Mouse (Mus musculus) layer of hippocampus, adult 18-20 months (tissue): ENCODE measurements around the gene Cmtm3. TPM values are rescaled to one million over a fixed set of nuclear protein-coding genes. Genes with fewer than 3 reads are reported as not detected.
"Not testable (repeated sequence)": the region's sequence is repeated elsewhere in the genome, so short reads cannot be mapped to it uniquely, and the experiment has no call there.

Experiments used
- DNase-seq, 2 experiments: peaks; one replicate each; pipeline ENCODE4 v3.0.0; 2022; ENCODE audit warnings: low spot score in 2 of 2
- long read RNA-seq: library from polyadenylated mRNA; stranded (forward); transcript quantifications from one replicate; pipeline ENCODE4 v2.0.0, GENCODE M21; 2021
- total RNA-seq, 2 experiments: library from RNA; stranded (reverse); gene quantifications; 2 replicates each; pipeline ENCODE4 v1.2.3; 2021

Gene Cmtm3
- 10 to 100 TPM; 12.0 to 14.2 TPM for total RNA-seq
- long read RNA-seq, partial matches to known transcripts: 1 of 5 reads
- long read RNA-seq, other reads (novel, unspliced or antisense): 2 of 5 reads

DNA sequence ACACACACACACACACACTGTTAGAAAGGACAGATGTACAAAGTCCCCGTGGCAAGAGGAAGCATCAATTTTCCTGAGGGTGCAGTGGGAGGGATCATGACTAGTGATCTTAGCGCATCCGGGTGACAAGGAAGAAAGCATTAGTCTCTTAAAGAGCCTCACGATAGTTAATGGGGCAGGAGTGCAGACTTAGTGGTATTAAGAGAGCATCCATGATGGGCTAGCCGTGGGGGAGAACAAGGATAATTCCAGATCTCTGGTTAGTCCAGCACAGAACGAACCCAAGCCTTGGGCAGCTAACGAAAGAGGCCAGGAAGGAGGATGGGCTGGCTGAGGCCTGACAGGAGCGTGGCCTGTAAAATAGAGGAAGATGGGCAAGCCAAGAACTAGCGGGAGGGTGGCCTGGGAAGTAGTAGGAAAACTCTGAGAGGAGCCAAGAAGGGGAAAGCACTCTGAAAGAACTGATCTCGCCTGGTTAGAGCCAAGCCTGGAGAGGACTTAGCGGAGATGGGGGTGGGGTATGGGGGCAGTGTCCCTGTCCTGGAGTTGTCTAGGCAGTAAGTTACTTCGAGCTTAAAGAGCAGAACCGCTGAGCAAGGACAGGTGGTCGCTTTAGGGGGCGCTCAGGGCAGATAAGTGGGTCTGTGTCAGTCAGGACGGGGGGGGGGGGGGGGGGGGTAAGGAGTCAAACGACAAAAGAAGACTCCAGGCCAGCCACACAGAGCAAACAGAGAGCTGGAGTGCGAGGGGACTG, at the start of gene Cmtm3:
Gene Cmtm3, plus strand, starts transcription at position 182 of the 754 bp plus-strand sequence.
- peak in 1 of 2 experiments; percentile 19 for DNase-seq

DNA sequence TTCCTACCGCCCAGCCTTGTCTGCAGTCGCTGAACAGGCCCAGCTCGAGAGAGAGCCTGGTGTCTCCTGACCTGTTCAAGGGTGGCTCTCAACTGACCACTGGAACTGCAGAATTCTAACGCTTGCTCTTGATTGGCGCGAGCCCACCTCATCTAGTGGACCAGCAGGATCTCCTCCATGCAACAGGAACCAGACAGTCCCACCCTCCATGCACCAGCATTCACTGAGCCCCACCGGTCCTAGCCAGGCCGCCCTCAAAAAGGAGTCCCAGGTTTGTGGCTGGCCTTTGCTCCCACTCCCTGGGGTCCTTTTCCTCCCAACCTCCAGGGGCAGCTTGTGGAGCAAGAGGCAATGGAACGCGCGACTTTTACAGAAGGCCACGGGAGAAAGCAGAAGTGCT, 46.1 kb upstream of the Cmtm3 start, which contains the start of gene Cmtm2a:
Gene Cmtm2a, minus strand, starts transcription at position 101 of the 400 bp plus-strand sequence.
- not testable (repeated sequence) for DNase-seq

DNA sequence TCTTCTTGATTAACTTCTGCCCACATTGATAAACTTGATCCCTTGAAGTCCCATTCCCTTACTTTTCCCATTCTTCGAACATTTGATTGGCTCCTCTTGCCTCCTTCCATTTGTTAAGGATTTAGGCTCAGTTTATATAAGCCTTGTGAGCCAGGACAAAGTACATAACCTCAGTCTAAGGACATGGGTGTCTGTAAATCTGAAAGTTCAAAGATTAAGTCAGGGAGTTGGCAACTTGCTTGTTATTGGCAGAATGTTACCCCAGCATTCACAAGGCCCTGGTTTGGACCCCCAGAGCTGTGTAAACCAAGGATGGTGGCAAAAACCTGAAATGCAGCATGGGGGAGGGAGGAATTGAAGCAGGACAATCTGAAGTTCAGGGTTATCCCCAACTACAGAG, 44.8 kb upstream of the Cmtm3 start:
- no peak for DNase-seq

DNA sequence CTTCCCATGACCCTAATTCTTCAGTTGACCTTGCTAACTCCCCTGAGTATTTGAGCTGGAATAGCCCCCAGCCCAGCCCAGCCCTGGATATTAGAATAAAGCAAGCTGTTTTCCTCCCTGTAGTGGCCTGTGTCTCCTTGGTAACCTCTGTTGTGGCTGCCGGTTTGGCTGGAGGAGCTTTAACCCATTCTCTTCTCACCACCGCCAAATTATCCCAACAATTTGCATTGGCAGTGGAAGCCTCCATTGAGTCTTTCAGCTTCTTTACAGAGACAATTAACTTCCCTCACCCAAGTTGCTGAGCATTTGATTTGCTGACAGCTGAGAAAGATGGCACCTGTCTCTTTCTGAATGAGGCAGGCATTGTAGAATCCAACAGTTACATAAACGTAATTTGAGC, 37.6 kb upstream of the Cmtm3 start:
- DNase-seq: peak in 1 of 2 experiments; percentile 21

DNA sequence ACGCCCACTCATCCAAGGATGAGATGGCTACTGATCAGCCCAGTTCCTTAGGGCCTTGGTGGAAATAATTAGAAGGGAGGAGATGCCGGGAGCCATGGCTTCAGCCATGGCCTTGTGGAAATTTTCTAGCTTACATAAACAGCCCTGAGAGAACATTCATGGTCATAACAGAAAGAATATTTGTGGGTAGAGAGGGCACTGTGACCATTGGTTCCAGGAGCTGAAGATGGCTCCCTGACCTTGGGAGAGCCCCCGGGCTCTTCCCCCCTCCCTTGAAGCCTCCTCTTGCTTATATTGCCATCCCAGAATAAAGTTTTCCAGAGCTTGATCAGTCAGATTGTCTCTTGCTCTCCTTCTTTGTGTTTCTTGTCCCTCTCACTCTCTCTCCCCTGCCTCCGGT, 36.7 kb upstream of the Cmtm3 start:
- not testable (repeated sequence) for DNase-seq

DNA sequence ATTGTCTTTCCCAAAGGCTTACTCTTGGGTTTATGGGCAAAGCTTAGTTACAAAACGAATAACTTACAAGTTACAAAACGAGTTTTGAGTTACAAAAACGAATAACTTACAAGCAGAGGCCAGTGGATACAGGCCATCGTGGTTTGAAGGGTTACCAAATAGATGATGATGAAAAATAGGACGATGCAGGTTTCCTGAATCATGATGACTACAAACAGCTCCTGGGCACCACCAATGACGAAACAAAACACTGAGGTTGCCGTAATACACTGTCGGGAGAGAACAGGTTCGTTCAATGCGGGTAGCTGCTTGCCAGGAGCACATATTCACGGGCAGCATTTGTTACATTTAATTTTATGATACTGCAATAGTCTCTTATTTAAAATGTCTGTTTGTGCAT, 34.2 kb upstream of the Cmtm3 start:
- no peak for DNase-seq

DNA sequence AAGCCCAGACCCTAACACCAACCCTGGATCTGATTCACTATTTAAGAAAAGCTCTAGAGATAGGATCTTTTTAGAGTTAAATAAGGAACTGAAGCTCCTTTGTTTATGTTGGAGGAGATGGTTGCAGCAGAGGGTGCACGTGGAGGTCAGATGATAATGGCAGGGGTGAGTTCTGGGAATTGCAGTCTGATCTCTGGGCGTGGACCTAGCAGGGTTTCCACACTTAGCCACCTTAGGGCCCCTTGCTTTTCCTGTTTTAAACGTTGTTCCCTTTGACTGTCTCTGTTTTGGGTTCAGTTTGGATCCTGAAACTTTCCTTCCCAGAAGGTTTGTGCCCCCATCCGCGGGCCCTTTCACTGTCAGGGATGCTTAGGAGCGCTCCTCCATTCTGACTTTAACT, 30.9 kb upstream of the Cmtm3 start:
- not testable (repeated sequence) for DNase-seq

DNA sequence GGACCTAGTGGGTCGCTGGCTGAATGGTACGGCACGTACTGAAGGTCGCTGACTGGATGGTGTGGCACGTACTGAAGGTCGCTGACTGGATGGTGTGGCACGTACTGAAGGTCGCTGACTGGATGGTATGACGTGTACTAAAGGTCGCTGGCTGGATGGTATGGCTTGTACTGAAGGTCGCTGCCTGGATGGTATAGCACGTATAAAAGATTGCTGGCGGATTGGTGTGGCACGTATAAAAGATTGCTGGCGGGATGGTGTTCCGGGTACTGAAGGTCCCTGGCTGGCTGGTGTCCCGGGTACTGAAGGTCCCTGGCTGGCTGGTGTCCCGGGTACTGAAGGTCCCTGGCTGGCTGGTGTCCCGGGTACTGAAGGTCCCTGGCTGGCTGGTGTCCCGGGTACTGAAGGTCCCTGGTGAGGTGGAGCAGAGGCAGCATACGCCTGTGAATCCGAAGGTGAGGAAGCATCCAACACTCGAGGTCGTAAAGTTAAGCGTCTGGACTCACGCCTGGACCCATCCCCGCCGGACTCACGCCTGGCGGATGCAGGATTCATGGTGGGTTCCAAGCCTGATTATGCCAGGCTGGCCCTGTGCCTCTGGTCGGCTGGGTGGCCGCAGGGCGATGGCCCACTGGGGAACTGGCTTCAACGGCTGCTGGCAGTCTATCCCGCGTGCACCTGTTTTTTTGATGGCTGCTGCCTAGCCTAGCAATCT, 29.6 kb upstream of the Cmtm3 start, which contains the start of the genes Gm45711 and Cmtm1:
Gene Gm45711, minus strand, starts transcription at position 641 of the 715 bp plus-strand sequence.
Gene Cmtm1, minus strand, starts transcription at position 705 of the 715 bp plus-strand sequence.
- DNase-seq: peak in 1 of 2 experiments; percentile 20

DNA sequence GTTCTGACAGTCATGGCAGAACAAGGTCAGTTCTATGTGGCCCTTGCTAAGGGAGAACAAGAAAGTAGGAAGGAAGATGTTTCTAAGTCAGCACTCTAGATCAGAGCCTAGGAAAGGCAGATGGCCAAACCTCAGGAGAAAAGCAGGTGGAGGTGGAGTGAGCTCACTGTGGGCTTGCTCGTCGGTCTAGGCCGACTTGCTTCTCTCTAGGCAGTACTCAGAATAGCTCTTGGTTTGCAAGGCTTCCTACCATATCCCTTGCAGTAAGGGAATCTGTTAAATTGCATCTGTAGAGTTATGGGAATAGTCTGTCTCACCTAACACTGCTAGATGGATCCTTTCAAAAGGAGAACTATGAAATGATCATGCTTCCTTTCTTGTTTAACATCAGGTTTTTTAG, 27.2 kb upstream of the Cmtm3 start:
- not testable (repeated sequence) for DNase-seq

DNA sequence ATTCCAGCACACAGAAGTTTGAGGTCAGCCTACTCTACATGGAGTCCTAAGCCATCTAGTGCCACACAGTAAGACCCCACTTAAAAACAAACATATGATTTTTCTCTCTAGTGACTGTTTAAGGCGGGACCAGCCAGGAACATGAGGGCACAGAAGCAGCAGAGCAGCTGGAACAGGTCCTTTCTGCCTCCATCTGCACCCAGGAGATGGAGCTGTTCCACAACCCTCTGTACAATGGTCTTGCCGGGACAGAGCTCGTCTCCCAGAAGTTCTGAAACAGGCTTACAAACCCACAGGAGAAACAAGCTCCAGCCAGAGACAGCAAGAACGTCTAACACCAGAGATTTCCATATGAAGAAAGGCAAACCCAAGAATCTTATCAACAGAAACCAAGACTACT, 25.9 kb upstream of the Cmtm3 start:
- DNase-seq: no peak

DNA sequence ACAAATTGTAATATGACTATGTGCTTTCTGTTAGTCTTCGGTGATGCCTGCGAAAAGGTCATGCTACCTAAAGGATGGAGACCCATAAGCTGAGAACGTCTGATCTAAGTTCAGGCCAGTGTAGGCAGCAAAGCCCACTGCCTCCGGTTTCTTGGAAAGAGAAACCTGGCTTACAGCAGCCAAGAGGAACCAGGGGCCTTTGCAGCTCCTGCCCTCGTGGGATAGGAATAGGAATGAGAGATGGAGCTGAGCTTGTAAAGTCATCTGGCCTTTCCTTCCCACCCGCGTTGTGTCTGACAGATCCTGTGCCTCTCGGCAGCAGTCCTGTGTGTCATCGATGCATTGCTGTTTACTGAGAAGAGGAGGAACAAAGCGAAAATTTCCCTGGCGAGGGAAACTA, 17.9 kb upstream of the Cmtm3 start, which contains the start of gene Gm11020:
Gene Gm11020, plus strand, starts transcription at position 301 of the 400 bp plus-strand sequence.
- DNase-seq: not testable (repeated sequence)

DNA sequence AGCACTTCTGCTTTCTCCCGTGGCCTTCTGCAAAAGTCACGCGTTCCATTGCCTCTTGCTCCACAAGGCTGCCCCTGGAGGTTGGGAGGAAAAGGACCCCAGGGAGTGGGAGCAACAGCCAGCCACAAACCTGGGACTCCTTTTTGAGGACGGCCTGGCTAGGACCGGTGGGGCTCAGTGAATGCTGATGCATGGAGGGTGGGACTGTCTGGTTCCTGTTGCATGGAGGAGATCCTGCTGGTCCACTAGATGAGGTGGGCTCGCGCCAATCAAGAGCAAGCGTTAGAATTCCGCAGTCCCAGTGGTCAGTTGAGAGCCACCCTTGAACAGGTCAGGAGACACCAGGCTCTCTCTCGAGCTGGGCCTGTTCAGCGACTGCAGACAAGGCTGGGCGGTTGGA, 17.3 kb upstream of the Cmtm3 start, which contains the start of gene Cmtm2b:
Gene Cmtm2b, plus strand, starts transcription at position 301 of the 400 bp plus-strand sequence.
- not testable (repeated sequence) for DNase-seq

DNA sequence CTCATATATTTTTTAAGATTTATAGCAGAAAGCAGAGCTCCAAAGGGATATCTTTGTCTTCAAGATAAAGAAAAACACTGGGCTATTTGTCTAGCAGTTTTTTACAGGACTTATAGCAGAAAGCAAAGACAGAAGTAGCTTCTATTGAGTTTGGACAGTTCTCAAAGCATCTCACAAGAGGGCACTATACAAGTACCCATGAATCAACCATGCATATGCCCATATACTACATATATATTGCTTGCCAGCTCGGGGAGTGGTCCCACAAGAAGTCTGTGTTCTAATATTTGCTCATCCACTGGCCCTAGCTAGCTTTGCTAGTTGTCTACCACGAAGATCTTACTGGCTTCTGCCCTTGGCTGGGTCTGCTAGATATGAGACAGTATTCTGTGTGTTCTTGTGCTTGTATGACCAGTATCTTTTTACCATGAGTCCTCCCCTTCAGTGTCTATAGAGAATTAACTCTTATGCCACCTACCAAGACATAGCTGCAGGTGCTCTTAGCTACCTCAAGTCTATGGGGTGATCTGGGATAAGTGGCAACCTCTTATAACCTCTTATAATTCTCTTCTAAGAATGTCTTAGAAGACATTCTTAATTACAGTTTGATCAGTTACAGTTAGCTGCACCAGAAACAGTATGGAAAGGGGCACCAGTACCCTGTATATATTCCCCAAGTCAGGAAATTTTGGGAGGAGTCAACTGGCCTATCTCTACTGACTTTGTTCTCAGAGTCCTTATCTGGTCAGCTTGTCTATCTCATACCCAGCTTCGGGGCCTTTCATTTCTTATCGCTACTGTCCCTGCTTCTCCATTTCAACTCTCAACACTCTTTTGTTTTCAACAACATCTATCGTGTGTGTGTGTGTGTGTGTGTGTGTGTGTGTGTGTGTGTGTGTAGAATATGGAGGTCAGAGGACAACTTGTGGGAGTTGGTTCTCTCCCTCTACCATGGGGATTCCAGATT, 6.3 kb upstream of the Cmtm3 start:
- DNase-seq: no peak

DNA sequence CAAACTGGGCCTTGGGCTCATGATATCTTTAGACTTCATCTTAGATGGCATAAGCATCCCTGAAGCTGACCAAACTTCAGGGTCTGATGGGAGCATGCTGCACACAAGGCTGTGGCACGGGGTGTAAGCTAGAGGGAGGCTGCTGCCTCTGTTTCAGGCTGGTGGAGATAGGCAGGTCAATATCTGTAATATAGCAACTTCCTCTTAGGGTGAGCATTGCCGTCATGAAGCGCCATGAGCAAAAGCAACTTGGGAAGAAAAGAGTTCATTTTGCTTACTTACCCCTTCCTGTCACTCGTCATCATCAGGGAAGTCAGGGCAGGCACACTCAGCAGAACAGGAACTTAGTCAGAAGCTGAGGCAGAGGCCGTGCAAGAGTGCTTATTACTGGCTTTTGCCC, 5.4 kb upstream of the Cmtm3 start:
- no peak for DNase-seq

DNA sequence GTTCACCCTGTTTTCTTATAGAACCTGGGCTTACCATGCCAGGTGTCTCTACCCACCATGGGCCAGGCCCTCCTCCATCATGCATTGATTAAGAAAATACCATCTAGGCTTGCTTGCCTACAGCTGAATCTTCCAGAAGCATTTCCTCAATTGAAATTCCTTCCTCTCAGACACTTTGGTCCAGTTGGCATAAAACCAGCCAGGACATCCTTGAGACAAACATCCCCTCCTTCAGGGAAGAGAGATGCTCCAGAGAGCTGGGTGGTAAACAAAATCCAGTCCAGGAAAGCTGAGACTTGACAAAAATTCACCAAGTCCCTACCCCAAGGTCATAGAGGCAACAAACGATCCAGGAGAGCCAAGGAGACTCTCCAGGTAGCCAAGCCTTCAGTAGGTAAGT, 5.0 kb upstream of the Cmtm3 start:
- DNase-seq: no peak

DNA sequence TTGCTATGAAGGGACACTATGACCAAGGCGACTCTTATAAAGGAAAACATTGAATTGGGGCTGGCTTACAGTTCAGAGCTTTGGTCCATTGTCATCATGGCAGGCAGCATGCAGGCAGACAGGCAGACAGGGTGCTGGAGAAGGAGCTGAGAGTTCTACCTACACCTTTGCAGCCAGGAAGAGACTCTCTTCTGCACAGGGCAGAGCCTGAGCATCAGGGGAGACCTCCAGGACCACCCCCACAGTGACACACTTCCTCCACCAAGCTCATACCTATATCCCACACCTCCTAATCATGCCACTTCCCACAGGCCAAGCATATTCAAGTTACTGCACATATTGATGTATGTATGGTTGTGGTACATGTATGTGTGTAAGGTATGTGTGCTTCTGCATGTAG, 2.4 kb upstream of the Cmtm3 start:
- no peak for DNase-seq

DNA sequence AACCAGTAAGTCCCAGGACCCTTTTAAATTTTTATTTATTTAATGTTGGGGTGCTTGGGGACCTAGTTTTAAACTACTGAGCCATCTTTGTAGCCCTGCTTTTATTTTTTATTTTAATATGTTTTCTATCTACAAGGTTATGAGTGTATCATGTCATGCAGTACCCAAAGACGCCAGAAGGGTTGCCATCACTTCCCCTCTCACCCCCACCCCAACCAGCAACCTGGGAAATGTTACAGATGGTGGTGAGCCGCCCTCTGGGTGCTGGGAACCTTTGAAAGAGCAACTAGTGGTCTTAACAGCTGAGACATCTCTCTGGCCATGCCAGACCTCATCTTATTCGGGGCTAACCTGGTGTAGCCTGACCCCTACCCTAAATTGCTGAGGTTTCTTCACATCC, 1.3 kb upstream of the Cmtm3 start:
- no peak for DNase-seq

DNA sequence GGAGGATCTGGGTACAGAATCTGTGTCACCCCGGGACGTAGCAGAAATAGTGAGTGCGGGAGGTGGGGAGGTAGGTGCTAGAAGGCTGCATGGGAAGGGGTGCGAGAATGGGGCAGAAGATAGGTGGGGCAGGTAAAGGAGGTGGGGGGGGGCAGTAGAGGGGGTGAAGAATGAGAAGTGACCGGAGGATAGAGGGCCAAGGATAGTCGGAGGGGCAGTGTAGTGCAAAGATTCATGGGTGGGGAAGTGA, 698 bp downstream of the Cmtm3 start:
- no peak for DNase-seq

DNA sequence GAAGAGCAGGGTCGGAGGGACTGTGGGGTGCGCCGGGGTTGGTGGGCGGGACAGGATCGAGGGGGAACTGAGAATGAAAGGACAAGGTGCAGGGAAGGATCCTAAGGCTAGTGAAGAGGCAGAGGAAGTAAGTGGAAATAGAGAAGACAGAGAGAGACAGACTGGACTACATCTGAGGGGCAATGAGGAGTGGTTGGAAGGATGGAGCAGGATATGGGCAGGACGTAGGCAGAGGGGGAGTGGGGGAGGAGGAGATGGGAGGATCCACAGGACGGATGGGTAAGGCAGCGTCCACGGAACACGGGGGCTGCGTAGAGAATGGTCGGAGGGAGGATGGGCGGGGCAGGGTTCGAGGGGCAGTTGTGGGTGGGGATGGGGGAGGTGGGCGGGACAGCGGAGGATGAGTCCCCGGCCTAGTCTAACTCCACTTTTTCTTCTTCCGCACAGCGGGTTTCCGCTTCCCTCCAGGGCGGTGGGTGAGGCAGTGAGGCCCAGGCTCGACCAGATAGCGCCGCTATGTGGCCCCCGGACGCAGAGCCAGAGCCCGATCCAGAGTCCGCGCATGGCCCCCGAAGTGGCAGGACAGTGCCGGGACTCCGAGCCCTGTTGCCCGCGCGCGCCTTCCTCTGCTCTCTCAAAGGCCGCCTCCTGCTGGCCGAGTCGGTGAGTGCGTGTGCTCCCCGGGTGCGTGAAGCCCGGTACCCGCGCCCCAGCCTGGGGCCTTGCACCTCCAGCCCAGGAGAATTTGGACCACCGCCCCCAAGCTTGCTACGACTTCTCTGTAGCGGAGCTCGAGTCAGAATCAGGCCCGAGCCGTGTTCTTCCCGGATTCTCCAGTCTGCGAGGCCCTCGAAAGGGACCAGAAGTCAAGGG, 1.3 kb downstream of the Cmtm3 start:
- DNase-seq: peak; percentile 42 to 59

DNA sequence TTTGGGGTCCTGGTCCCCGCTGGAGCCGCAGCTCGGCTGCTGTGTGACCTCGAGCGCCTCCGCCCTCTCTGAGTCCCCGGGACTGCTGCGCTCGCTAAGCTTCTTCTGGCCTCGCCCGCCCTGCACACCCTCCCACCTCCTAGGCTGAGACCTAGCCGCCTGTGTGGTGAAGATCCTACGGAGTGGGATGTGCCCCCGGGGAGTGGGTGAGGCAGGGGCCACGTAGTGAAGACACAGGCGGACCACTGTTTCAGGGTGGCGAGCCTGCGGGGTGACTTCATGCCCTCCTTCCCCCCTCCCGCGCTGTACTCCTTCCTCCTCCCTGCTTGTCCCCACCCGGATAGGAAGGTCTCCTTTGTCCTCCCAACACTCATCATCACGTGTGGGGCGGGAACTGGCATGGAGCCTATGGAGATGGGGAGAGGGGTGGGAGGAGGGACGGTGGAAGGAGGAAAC, 1.9 kb downstream of the Cmtm3 start:
- DNase-seq: peak in 1 of 2 experiments; percentile 21
